Mouse (Mus musculus): ENCODE data around the gene Capn1. TPM values are rescaled to one million over a fixed set of nuclear protein-coding genes. Genes with fewer than 3 reads are reported as not detected.

Gene Capn1
- 72.1 to 103 TPM (median 80.6 TPM) in 4 replicates for total RNA-seq (2023)

GRCm38 (mm10) chr19:6015511-6016315 lies at the start of gene Capn1:
Gene Capn1, minus strand, starts transcription at chr19:6015897.

GRCm38 (mm10) chr19:6061021-6061533 lies 45.4 kb upstream of the Capn1 start, which contains the start of gene Znhit2:
Gene Znhit2, plus strand, starts transcription at chr19:6061192.

GRCm38 (mm10) chr19:6057313-6058096 lies 41.8 kb upstream of the Capn1 start, which contains the start of the genes Mrpl49 and Fau:
Gene Mrpl49, minus strand, starts transcription at chr19:6057785.
Gene Fau, plus strand, starts transcription at chr19:6057844.

GRCm38 (mm10) chr19:6046294-6047153 lies 30.8 kb upstream of the Capn1 start, which contains the start of gene Syvn1:
Gene Syvn1, plus strand, starts transcription at chr19:6046576.

GRCm38 (mm10) chr19:5986043-5986442 lies 29.7 kb downstream of the Capn1 start, which contains the start of gene Slc22a20:
Gene Slc22a20, minus strand, starts transcription at chr19:5986143.

GRCm38 (mm10) chr19:5963883-5964562 lies 51.7 kb downstream of the Capn1 start, which contains the start of gene Pola2:
Gene Pola2, minus strand, starts transcription at chr19:5964202.

Other genes with a start within 250 kb of the Capn1 start
- gene Scyl1, start 244.5 kb downstream of the Capn1 start, total RNA-seq (2023): 78.0 to 85.4 TPM (median 79.7 TPM) in 4 replicates
- 33.0 to 43.6 TPM (median 39.5 TPM) in 4 replicates for gene Frmd8, start 140.6 kb downstream of the Capn1 start, total RNA-seq (2023)
- gene Slc25a45, start 138.1 kb downstream of the Capn1 start, total RNA-seq (2023): 17.1 to 24.8 TPM (median 22.9 TPM) in 4 replicates
- gene Tigd3, start 121.7 kb downstream of the Capn1 start, total RNA-seq (2023): 1.8 to 2.4 TPM (median 2.4 TPM) in 4 replicates
- gene Dpf2, start 102.9 kb downstream of the Capn1 start, total RNA-seq (2023): 146 to 167 TPM (median 148 TPM) in 4 replicates
- 0.15 to 0.43 TPM (median 0.15 TPM) in 3 of 4 replicates, not detected in the other for gene Cdc42ep2, start 91.1 kb downstream of the Capn1 start, total RNA-seq (2023)
- gene Pola2, start 51.7 kb downstream of the Capn1 start, total RNA-seq (2023): 70.0 to 82.8 TPM (median 72.2 TPM) in 4 replicates
- gene Slc22a20, start 29.8 kb downstream of the Capn1 start, total RNA-seq (2023): not detected in 4 replicates
- gene Syvn1, start 30.7 kb upstream of the Capn1 start, total RNA-seq (2023): 154 to 181 TPM (median 166 TPM) in 4 replicates
- 15.2 to 17.2 TPM (median 15.8 TPM) in 4 replicates for gene Mrpl49, start 41.9 kb upstream of the Capn1 start, total RNA-seq (2023)
- 3,352 to 3,577 TPM (median 3,439 TPM) in 4 replicates for gene Fau, start 41.9 kb upstream of the Capn1 start, total RNA-seq (2023)
- gene Znhit2, start 45.3 kb upstream of the Capn1 start, total RNA-seq (2023): 10.8 to 13.2 TPM (median 12.5 TPM) in 4 replicates
- 9.1 to 13.6 TPM (median 10.5 TPM) in 4 replicates for gene Tm7sf2, start 52.5 kb upstream of the Capn1 start, total RNA-seq (2023)
- gene Vps51, start 61.3 kb upstream of the Capn1 start, total RNA-seq (2023): 94.8 to 109 TPM (median 102 TPM) in 4 replicates
- gene Tmem262, start 64.1 kb upstream of the Capn1 start, total RNA-seq (2023): not detected in 4 replicates
- gene Gm28374, start 66.4 kb upstream of the Capn1 start, total RNA-seq (2023): not detected in 4 replicates
- gene Zfpl1, start 69.1 kb upstream of the Capn1 start, total RNA-seq (2023): 50.9 to 56.9 TPM (median 54.3 TPM) in 4 replicates
- 1.4 to 2.8 TPM (median 1.8 TPM) in 4 replicates for gene Cdca5, start 69.1 kb upstream of the Capn1 start, total RNA-seq (2023)
- gene AC131692.1, start 78.5 kb upstream of the Capn1 start, total RNA-seq (2023): 0.81 TPM in 1 of 4 replicates, not detected in the others
- not detected in 4 replicates for gene Naaladl1, start 89.9 kb upstream of the Capn1 start, total RNA-seq (2023)
- gene Sac3d1, start 102.8 kb upstream of the Capn1 start, total RNA-seq (2023): 6.4 to 8.9 TPM (median 8.8 TPM) in 4 replicates
- 31.0 to 37.8 TPM (median 33.7 TPM) in 4 replicates for gene Snx15, start 112.4 kb upstream of the Capn1 start, total RNA-seq (2023)
- gene Batf2, start 125.1 kb upstream of the Capn1 start, total RNA-seq (2023): not detected in 4 replicates
- 27.2 to 31.2 TPM (median 29.9 TPM) in 4 replicates for gene Arl2, start 125.7 kb upstream of the Capn1 start, total RNA-seq (2023)
- gene Majin, start 168.5 kb upstream of the Capn1 start, total RNA-seq (2023): not detected in 4 replicates
- gene Gpha2, start 210.5 kb upstream of the Capn1 start, total RNA-seq (2023): not detected in 4 replicates
- 24.9 to 26.1 TPM (median 25.8 TPM) in 4 replicates for gene Ppp2r5b, start 220.0 kb upstream of the Capn1 start, total RNA-seq (2023)
- gene Atg2a, start 225.8 kb upstream of the Capn1 start, total RNA-seq (2023): 179 to 210 TPM (median 199 TPM) in 4 replicates